Mouse (Mus musculus) stomach, embryonic 14.5 days (tissue): ENCODE results near the gene Slc43a3. TPM values are rescaled to one million over a fixed set of nuclear protein-coding genes. Genes with fewer than 3 reads are reported as not detected.

Source experiments
- ATAC-seq: fragments of 200-750 bp; cut with Nextera tagmentation; 2 replicates; pipeline ENCODE4 v1.8.0; 2017; ENCODE audit warnings: low read depth, moderate TSS enrichment; ENCODE audit not compliant: insufficient number of reproducible peaks, insufficient read depth, low FRiP score
- H3K27ac ChIP-seq: fragments of 300-500 bp; sonication (generic); 2 replicates; pipeline ENCODE4 v1.5.1; 2014; ENCODE audit warnings: mild to moderate bottlenecking, low read length, moderate library complexity, mixed read lengths
- H3K27me3 ChIP-seq: fragments of 300-500 bp; sonication (generic); 2 replicates; pipeline ENCODE4 v1.6.1; 2014; ENCODE audit warnings: low read length, control low read depth, mixed read lengths; ENCODE audit not compliant: control insufficient read depth, insufficient read depth
- H3K36me3 ChIP-seq: fragments of 300-500 bp; sonication (generic); 2 replicates; pipeline ENCODE4 v1.6.1; 2014; ENCODE audit warnings: mild to moderate bottlenecking, control low read depth, low read length, moderate library complexity, mixed read lengths; ENCODE audit not compliant: control insufficient read depth, insufficient read depth
- H3K4me1 ChIP-seq: fragments of 300-500 bp; sonication (generic); 2 replicates; pipeline ENCODE4 v1.6.1; 2014; ENCODE audit warnings: low read length, control low read depth, mixed read lengths; ENCODE audit not compliant: control insufficient read depth, insufficient read depth
- H3K4me2 ChIP-seq: fragments of 300-500 bp; sonication (generic); replicated peaks from 2 replicates; pipeline ENCODE4 v1.6.1; 2014; ENCODE audit warnings: low read depth, low read length, control low read depth
- H3K4me3 ChIP-seq: fragments of 300-500 bp; sonication (generic); 2 replicates; pipeline ENCODE4 v1.5.1; 2014; ENCODE audit warnings: low read depth, low read length, control low read depth
- H3K9ac ChIP-seq: fragments of 300-500 bp; sonication (generic); replicated peaks from 2 replicates; pipeline ENCODE4 v1.6.1; 2014; ENCODE audit warnings: low read depth, mild to moderate bottlenecking, control low read depth, low read length, moderate library complexity, mixed read lengths
- H3K9me3 ChIP-seq: fragments of 300-500 bp; sonication (generic); 2 replicates; pipeline ENCODE4 v1.6.1; 2016; ENCODE audit warnings: low read depth, low read length, control low read depth; ENCODE audit not compliant: control insufficient read depth
- WGBS: fragments of 180-500 bp; shearing (Covaris S2); extraction: QIAGEN DNeasy Blood & Tissue Kit; methylation state at CpG from one replicate; pipeline ENCODE4 v1.1.7; 2014; 5-methylcytosine and 5-hydroxymethylcytosine counted together
- polyA plus RNA-seq: library from polyadenylated mRNA; unstranded; fragments of >200 nt; fragmentation: Nextera tagmentation; extraction: Ambion mirVana; gene quantifications from 2 replicates; pipeline ENCODE4 v1.2.1, GENCODE M21; 2014

Slc43a3 gene
- polyA plus RNA-seq, 1 experiment from 2014 or later: 40.4 TPM

DNA sequence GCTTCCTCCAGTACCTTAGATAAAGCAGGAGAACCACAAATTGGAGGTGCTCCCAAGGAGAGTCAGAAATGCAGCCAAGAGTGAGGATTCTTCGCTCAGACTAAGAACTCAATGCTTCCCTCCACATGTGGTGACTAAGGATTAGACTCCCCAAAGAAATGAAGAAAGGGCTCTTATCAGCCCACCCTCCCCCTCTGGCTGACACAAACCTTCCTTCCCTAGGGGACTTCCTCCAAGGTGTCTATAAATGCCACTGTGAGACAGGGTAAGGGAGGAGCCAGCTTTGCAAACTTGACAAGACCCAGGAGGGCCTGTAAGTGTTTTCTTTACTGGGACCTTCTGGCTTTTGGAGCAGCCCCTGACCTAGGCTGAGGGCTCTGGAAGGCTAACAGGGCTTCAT is 43.8 kb downstream of the Slc43a3 start, which contains the start of gene Prg2:
Gene Prg2 (plus strand): TSS at position 274 of the 400 bp plus-strand sequence.
- H3K4me1 ChIP-seq: no peaks in the 10 kb centered on the region
- 52% methylated on average over 1 of the region's 1 CpGs for WGBS

DNA sequence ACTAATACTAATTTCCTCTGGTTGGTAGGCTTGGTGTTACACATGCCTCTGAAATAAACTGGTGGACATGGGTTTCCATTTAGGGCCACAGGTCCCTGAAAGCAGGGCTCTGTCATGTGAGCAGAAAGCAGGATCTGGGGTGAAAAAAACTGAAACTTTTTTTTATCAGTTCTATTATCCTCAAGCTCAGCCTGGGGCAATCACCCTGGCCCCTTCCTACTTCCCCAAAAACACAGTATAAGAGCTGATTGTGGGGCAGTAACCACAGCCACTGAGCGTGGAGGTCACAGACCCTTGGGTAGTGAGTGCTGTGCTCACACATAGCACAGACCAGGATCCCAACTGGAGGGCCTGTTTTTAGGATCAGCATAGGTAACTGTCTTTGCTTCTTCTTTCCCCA is 51.6 kb downstream of the Slc43a3 start, which contains the start of gene Prg3:
Gene Prg3 (plus strand): TSS at position 286 of the 400 bp plus-strand sequence.
- Histone ChIP-seq H3K9me3 (no peaks in the 10 kb centered on the region), H3K4me2 (no peak within 1 kb of the TSS), H3K4me3 (no peak within 1 kb of the TSS), H3K36me3 (no peaks in the 10 kb centered on the region), H3K4me1 (no peaks in the 10 kb centered on the region), H3K27me3 (no peaks in the 10 kb centered on the region), H3K9ac (no peak within 1 kb of the TSS), H3K27ac (no peak within 1 kb of the TSS)
- no peak for ATAC-seq
- WGBS: 78% methylated on average over 1 of the region's 1 CpGs

More for the DNA sequence above, 43.8 kb downstream of the Slc43a3 start, which contains the start of gene Prg2:
- Histone ChIP-seq H3K9me3 (no peaks in the 10 kb centered on the region), H3K9ac (no peak within 1 kb of the TSS), H3K27me3 (no peaks in the 10 kb centered on the region), H3K4me3 (no peak within 1 kb of the TSS), H3K36me3 (no peaks in the 10 kb centered on the region), H3K27ac (no peak within 1 kb of the TSS), H3K4me2 (no peak within 1 kb of the TSS)
- ATAC-seq: no peak

DNA sequence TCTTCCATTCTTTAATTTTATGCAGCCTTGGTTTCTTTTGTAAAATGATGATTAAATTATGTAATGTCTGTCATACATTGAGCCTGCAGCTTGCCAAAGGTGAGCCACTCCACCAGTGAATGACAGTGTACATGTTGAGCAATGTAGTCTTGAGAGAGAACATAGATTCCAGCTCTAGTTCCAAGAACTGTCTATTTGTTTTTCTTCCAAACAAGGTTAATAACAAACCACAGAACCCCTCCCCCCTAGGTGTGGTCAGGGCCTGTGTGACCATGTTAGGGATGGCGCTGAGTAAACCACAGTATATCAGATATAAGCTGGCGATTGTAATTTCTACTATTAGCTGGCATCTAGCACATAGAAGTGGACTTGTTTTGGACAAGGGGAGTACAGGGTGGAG is 60.0 kb downstream of the Slc43a3 start:
- 83% methylated on average over 2 of the region's 2 CpGs for WGBS
- Histone ChIP-seq H3K4me2 (no peak overlapping the region), H3K4me1 (no peaks in the 10 kb centered on the region), H3K9me3 (no peaks in the 10 kb centered on the region), H3K27me3 (no peaks in the 10 kb centered on the region), H3K36me3 (no peaks in the 10 kb centered on the region), H3K9ac (no peak overlapping the region), H3K27ac (no peak overlapping the region), H3K4me3 (no peak overlapping the region)
- ATAC-seq: no peak

DNA sequence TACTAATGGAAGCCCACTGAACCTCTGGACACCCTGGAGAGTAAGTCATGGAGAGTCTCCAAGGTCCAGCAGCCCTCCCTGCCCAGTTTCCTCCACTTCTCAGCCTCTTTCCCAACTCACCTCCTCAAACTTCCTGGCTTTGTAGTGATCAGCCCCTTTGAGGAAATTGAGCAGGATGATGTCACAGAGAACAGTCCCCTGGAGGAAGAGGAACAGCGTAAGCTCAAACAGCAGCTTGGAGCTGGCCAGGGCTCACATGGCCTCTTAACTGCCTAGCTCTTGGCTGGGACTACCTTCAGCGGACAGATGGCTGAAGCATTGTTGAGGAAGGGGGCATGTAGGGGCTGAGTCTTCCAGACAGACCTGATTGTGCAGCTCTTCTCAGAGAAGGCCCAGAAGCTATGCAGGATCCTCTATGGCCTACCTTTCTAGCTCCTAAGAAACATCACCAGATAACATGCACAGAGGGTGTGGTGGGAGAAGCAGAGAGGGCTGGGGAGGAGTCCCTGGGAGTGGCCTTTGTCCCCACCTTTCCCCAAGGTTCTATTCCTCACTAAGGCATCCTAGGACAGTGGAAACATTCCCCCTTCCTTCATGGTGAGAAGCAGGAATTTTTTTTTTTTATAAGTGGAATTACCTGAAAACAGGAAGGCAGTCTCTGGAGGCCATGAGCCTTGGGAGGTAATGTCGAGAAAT is 63.3 kb downstream of the Slc43a3 start:
- Histone ChIP-seq H3K27me3 (no peaks in the 10 kb centered on the region), H3K4me3 (no peak overlapping the region), H3K4me1 (no peaks in the 10 kb centered on the region), H3K36me3 (no peaks in the 10 kb centered on the region), H3K9me3 (no peaks in the 10 kb centered on the region), H3K9ac (no peak overlapping the region), H3K4me2 (no peak overlapping the region), H3K27ac (no peak overlapping the region)
- no peak for ATAC-seq
- WGBS: 78% methylated on average over 3 of the region's 3 CpGs

DNA sequence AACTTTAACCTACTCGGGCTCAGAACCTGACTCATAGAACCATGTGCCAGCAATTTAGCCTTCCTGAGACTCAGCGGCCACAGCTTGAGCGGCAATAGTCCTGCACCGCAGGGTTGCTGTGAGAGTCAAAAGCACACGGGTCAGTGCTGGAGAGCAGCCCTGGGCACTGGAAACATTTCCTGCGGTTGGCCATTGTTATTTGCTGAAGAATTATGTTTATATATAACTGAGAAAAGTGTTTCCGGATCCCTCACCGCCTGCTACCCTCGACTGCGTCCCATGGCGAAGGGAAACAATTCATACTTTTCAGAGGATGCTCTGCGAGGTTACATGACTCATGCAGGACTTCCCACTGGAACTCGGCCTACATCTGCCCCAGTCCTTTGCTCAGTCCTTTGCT is 65.1 kb downstream of the Slc43a3 start:
- Histone ChIP-seq H3K27ac (no peak overlapping the region), H3K9me3 (no peaks in the 10 kb centered on the region), H3K27me3 (no peaks in the 10 kb centered on the region), H3K4me3 (no peak overlapping the region), H3K36me3 (no peaks in the 10 kb centered on the region), H3K9ac (no peak overlapping the region), H3K4me1 (no peaks in the 10 kb centered on the region), H3K4me2 (no peak overlapping the region)
- WGBS: 76% methylated on average over 13 of the region's 13 CpGs
- no peak for ATAC-seq

DNA sequence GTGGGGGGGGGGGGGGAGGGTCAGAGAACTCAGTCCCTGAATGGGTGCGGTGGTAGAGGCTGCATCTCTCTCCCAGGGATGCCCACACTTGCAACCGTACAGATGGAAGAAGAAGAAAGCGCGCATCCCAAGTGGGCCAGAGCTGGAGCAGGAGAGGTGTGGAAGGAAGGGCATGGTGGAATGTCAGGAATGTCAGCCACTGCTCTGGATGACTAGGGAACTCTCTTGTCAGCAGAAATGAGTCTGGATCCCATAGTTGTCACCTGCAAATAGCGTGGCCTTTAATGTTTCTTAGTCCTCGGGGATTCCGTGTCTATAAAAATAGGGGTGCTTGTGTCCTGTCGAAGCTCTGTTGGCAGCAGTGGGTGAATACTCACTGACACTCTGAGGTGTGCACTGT is 66.2 kb downstream of the Slc43a3 start:
- H3K27me3 ChIP-seq: no peaks in the 10 kb centered on the region
- no peaks in the 10 kb centered on the region for H3K4me1 ChIP-seq
- no peak overlapping the region for H3K4me3 ChIP-seq
- H3K4me2 ChIP-seq: no peak overlapping the region
- H3K27ac ChIP-seq: no peak overlapping the region
- no peak overlapping the region for H3K9ac ChIP-seq
- 48% methylated on average over 8 of the region's 8 CpGs for WGBS
- ATAC-seq: no peak
- H3K9me3 ChIP-seq: no peaks in the 10 kb centered on the region
- H3K36me3 ChIP-seq: no peaks in the 10 kb centered on the region

DNA sequence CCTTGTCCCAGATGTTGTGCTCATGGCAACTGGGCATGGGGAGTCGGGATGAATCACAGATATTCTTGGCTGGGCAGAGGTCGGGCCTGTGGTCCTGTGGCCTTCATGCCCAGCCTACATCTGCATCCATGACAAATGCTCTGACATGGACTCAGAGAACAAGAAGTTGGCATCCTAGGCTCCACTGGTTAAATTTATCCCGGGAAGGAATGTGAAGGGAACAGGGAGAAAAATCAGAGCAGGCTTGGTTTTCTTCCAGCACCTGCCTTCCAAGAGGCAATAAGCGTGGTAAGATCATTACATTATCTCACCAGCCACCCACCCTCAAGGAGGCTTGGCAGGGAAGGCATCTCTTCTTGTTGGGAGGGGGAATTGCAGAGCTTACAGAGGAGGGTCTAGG is 68.0 kb downstream of the Slc43a3 start:
- no peak for ATAC-seq
- Histone ChIP-seq H3K4me2 (no peak overlapping the region), H3K36me3 (no peaks in the 10 kb centered on the region), H3K27me3 (no peaks in the 10 kb centered on the region), H3K9ac (no peak overlapping the region), H3K4me1 (no peaks in the 10 kb centered on the region), H3K27ac (no peak overlapping the region), H3K4me3 (no peak overlapping the region), H3K9me3 (no peaks in the 10 kb centered on the region)
- WGBS: 82% methylated on average over 4 of the region's 4 CpGs

DNA sequence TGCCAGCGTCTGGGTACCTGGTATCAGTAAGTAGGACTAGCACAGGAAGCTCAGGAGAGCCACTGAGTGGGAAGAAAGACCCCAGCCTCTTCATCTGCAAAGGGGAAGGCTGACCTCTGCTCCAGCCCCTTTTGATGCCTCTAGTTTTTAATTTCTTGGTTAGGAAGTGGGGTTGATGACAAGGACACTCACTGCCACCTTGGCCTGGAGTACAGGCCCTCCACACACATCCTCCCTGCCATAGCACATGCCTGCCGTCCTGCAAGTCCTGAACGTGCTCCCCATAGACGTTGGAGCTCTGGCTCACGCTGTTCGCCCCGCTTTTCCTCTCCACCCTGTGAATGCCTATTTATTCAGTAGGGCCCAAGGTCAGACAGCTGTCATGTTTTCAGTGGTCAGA is 70.2 kb downstream of the Slc43a3 start:
- no peak for ATAC-seq
- no peaks in the 10 kb centered on the region for H3K36me3 ChIP-seq
- H3K9me3 ChIP-seq: no peaks in the 10 kb centered on the region
- H3K27me3 ChIP-seq: no peaks in the 10 kb centered on the region
- H3K4me2 ChIP-seq: no peak overlapping the region
- no peak overlapping the region for H3K4me3 ChIP-seq
- H3K27ac ChIP-seq: no peak overlapping the region
- H3K9ac ChIP-seq: no peak overlapping the region
- WGBS: 82% methylated on average over 7 of the region's 7 CpGs
- H3K4me1 ChIP-seq: 0 out of 2 replicates have a peak, but pooled peaks cover 3% of the 10 kb centered on the region

DNA sequence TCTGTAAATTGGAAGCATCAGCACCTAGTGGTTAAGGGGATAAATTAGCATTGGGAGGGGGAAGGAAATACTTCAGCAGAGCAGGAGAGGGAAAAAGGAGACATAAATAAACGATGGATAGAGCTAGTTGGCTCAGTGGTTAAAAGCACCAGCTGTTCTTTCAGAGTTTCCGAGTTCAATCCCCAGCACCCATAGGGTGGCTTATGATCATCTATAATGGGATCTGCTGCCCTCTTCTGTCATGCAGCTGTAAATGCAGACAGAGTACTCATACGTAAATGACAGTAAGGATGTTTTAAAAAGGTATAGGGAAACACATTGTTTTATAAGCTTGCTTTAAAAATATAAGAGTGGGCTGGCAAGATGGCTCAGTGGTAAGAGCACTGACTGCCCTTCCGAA is 71.3 kb downstream of the Slc43a3 start:
- no peaks in the 10 kb centered on the region for H3K27me3 ChIP-seq
- no peak for ATAC-seq
- no peak overlapping the region for H3K27ac ChIP-seq
- no peak overlapping the region for H3K4me2 ChIP-seq
- 33% methylated on average over 4 of the region's 4 CpGs for WGBS
- no peak overlapping the region for H3K9ac ChIP-seq
- H3K4me3 ChIP-seq: no peak overlapping the region
- H3K36me3 ChIP-seq: no peaks in the 10 kb centered on the region
- H3K9me3 ChIP-seq: no peaks in the 10 kb centered on the region
- 0 out of 2 replicates have a peak, but pooled peaks cover 3% of the 10 kb centered on the region for H3K4me1 ChIP-seq
